Mouse (Mus musculus): ENCODE data around the gene Tfcp2l1. TPM values are rescaled to one million over a fixed set of nuclear protein-coding genes. Genes with fewer than 3 reads are reported as not detected.
"Not testable (repeated sequence)": the region's sequence is repeated elsewhere in the genome, so short reads cannot be mapped to it uniquely, and the experiment has no call there.

Tfcp2l1 gene
- polyA plus RNA-seq, 1 experiment = 3.7 TPM

DNA sequence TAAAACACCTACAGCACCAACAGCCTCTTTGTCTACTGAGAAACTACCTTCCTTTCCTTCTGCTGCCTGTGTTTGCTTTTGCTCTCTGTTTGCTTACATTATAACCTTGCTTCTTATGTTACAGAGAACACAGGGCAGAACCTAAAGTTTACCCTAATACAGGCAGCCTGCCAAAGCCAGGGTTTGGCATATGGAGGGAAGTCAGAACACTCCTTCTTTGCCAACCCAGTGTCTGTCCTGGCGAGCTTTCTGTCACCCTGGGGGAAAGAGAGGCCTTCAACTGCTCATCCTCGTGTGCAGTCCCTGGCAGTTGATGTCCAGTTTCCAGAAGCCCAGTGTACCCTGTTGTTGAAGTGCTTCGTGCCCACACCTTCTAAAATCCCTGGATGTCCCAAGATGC is 29.4 kb upstream of the Tfcp2l1 start:
- no peak overlapping the region for H3K4me3 ChIP-seq (ENCODE audit: control insufficient read depth, low read depth, low read length)
- no peaks in the 10 kb centered on the region for H3K4me1 ChIP-seq (ENCODE audit: control insufficient read depth, insufficient read depth, low read length)
- H3K36me3 ChIP-seq (ENCODE audit: control insufficient read depth, insufficient read depth, low read length) = no peaks in the 10 kb centered on the region; the same call in 1 of the 2 replicates
- no peak for TF ChIP-seq POLR2A (IDR thresholded peaks at IDR 0.05; ENCODE audit: control insufficient read depth, low read depth, low read length)
- TF ChIP-seq CTCF (IDR thresholded peaks at IDR 0.05; ENCODE audit: control insufficient read depth, insufficient read depth, insufficient replicate concordance, low read depth, low read length) = no peak
- H3K27ac ChIP-seq (ENCODE audit: control insufficient read depth, insufficient read depth, low read depth, low read length) = no peak overlapping the region
- no peaks in the 10 kb centered on the region for H3K27me3 ChIP-seq (ENCODE audit: control insufficient read depth, insufficient read depth, low read length)

GRCm38 (mm10) chr1:118613631-118614183 is 14.0 kb upstream of the Tfcp2l1 start:
- Histone ChIP-seq H3K36me3 (ENCODE audit: control insufficient read depth, insufficient read depth, low read length) (no peaks in the 10 kb centered on the region), H3K4me3 (ENCODE audit: control insufficient read depth, low read depth, low read length) (peak overlapping the region; percentile 9), H3K27ac (ENCODE audit: control insufficient read depth, insufficient read depth, low read depth, low read length) (no peak overlapping the region), H3K4me1 (ENCODE audit: control insufficient read depth, insufficient read depth, low read length) (no peaks in the 10 kb centered on the region), H3K27me3 (ENCODE audit: control insufficient read depth, insufficient read depth, low read length) (no peaks in the 10 kb centered on the region)
- TF ChIP-seq CTCF (IDR thresholded peaks at IDR 0.05; ENCODE audit: control insufficient read depth, insufficient read depth, insufficient replicate concordance, low read depth, low read length) (no peak), POLR2A (IDR thresholded peaks at IDR 0.05; ENCODE audit: control insufficient read depth, low read depth, low read length) (no peak)

DNA sequence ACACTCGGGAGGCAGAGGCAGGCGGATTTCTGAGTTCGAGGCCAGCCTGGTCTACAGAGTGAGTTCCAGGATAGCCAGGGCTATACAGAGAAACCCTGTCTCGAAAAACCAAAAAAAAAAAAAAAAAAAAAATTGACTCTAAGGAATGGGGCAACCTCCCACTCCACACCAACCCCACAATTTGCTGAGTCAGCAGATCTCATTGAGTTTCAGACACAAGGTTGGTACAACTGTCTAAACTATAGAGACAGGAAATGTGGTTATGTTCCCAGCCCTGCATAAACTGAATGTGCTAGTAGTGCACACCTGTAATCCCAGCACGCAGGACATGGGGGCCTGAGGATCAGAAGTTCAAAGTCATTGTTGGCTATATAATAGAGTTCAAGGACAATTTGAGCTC is 6.7 kb upstream of the Tfcp2l1 start:
- not testable (repeated sequence) for H3K4me1 ChIP-seq (ENCODE audit: control insufficient read depth, insufficient read depth, low read length); H3K27ac ChIP-seq (ENCODE audit: control insufficient read depth, insufficient read depth, low read depth, low read length); H3K27me3 ChIP-seq (ENCODE audit: control insufficient read depth, insufficient read depth, low read length); H3K36me3 ChIP-seq (ENCODE audit: control insufficient read depth, insufficient read depth, low read length); H3K4me3 ChIP-seq (ENCODE audit: control insufficient read depth, low read depth, low read length)

DNA sequence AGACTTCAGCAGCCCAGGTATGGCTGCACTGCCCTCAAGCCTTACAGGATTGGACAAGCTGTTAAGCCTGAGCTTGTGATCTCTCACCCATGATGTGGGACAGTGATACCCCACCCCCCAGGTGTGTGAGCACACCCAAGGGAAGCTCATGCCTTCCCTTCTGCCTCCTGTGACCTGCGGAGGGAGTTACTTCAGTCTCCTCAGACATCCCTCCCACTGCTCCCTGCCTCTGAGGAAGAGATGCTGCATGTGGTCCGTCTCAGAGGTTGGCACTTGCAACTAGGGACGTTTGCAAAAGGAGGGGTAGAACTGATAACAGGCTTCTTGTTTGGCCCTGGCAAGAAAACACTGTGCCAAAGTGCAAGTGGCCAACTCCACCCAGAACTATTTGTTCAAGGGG is 4.9 kb upstream of the Tfcp2l1 start:
- Histone ChIP-seq H3K27me3 (ENCODE audit: control insufficient read depth, insufficient read depth, low read length) (no peaks in the 10 kb centered on the region), H3K4me1 (ENCODE audit: control insufficient read depth, insufficient read depth, low read length) (peaks cover 1% of the 10 kb centered on the region), H3K4me3 (ENCODE audit: control insufficient read depth, low read depth, low read length) (no peak overlapping the region), H3K36me3 (ENCODE audit: control insufficient read depth, insufficient read depth, low read length) (no peaks in the 10 kb centered on the region), H3K27ac (ENCODE audit: control insufficient read depth, insufficient read depth, low read depth, low read length) (no peak overlapping the region)
- TF ChIP-seq CTCF (IDR thresholded peaks at IDR 0.05; ENCODE audit: control insufficient read depth, insufficient read depth, insufficient replicate concordance, low read depth, low read length) = no peak
- no peak for TF ChIP-seq POLR2A (IDR thresholded peaks at IDR 0.05; ENCODE audit: control insufficient read depth, low read depth, low read length)

- Histone ChIP-seq H3K4me1 (ENCODE audit: control insufficient read depth, insufficient read depth, low read length) (peaks cover 6% of the 10 kb centered on the region), H3K36me3 (ENCODE audit: control insufficient read depth, insufficient read depth, low read length) (no peaks in the 10 kb centered on the region), H3K27ac (ENCODE audit: control insufficient read depth, insufficient read depth, low read depth, low read length) (no peak overlapping the region), H3K4me3 (ENCODE audit: control insufficient read depth, low read depth, low read length) (no peak overlapping the region), H3K27me3 (ENCODE audit: control insufficient read depth, insufficient read depth, low read length) (no peaks in the 10 kb centered on the region)
- no peak for TF ChIP-seq CTCF (IDR thresholded peaks at IDR 0.05; ENCODE audit: control insufficient read depth, insufficient read depth, insufficient replicate concordance, low read depth, low read length)
- TF ChIP-seq POLR2A (IDR thresholded peaks at IDR 0.05; ENCODE audit: control insufficient read depth, low read depth, low read length) = no peak
These were observed 2.3 kb upstream of the Tfcp2l1 start for GRCm38 (mm10) chr1:118625461-118625860.

- TF ChIP-seq CTCF (IDR thresholded peaks at IDR 0.05; ENCODE audit: control insufficient read depth, insufficient read depth, insufficient replicate concordance, low read depth, low read length) (no peak), POLR2A (IDR thresholded peaks at IDR 0.05; ENCODE audit: control insufficient read depth, low read depth, low read length) (no peak)
- peaks cover 6% of the 10 kb centered on the region for H3K4me1 ChIP-seq (ENCODE audit: control insufficient read depth, insufficient read depth, low read length)
- no peaks in the 10 kb centered on the region for H3K36me3 ChIP-seq (ENCODE audit: control insufficient read depth, insufficient read depth, low read length)
- no peak overlapping the region for H3K4me3 ChIP-seq (ENCODE audit: control insufficient read depth, low read depth, low read length)
- H3K27me3 ChIP-seq (ENCODE audit: control insufficient read depth, insufficient read depth, low read length) = no peaks in the 10 kb centered on the region
- H3K27ac ChIP-seq (ENCODE audit: control insufficient read depth, insufficient read depth, low read depth, low read length) = no peak overlapping the region
These were observed 1.8 kb upstream of the Tfcp2l1 start for GRCm38 (mm10) chr1:118625921-118626320.

- Histone ChIP-seq H3K4me1 (ENCODE audit: control insufficient read depth, insufficient read depth, low read length) (peaks cover 6% of the 10 kb centered on the region), H3K4me3 (ENCODE audit: control insufficient read depth, low read depth, low read length) (no peak overlapping the region), H3K36me3 (ENCODE audit: control insufficient read depth, insufficient read depth, low read length) (no peaks in the 10 kb centered on the region), H3K27me3 (ENCODE audit: control insufficient read depth, insufficient read depth, low read length) (no peaks in the 10 kb centered on the region), H3K27ac (ENCODE audit: control insufficient read depth, insufficient read depth, low read depth, low read length) (no peak overlapping the region)
- no peak for TF ChIP-seq POLR2A (IDR thresholded peaks at IDR 0.05; ENCODE audit: control insufficient read depth, low read depth, low read length)
- TF ChIP-seq CTCF (IDR thresholded peaks at IDR 0.05; ENCODE audit: control insufficient read depth, insufficient read depth, insufficient replicate concordance, low read depth, low read length) = no peak
These were observed 1.3 kb upstream of the Tfcp2l1 start for GRCm38 (mm10) chr1:118626452-118626851.

DNA sequence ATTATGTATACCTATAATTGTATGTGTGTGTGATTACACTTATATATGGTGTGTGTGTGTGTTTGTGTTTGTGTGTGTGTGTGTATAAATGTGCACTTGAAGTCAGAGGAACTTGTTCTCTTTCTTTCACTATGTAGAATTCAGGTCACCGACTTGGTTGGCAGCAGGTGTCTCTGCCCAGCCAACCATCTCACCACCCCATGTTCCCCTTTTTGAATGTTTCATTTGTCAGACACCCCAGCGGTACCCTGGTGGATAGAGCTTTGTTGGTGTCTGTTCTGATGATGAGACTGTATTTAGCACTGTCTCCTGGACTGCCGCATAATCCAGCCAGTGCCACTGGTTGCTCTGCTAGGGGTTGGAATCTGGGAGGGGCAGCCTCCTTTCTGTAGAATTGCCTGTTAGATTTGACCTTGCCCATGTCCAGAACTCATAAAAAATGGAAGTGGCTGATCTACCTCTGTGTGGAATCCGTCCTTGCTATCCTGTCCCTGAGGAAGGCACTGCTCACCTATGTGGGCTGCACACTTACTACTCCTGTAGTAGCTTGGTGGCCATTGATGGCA is 5.8 kb downstream of the Tfcp2l1 start:
- Histone ChIP-seq H3K27ac (ENCODE audit: control insufficient read depth, insufficient read depth, low read depth, low read length) (no peak overlapping the region), H3K27me3 (ENCODE audit: control insufficient read depth, insufficient read depth, low read length) (no peaks in the 10 kb centered on the region), H3K4me3 (ENCODE audit: control insufficient read depth, low read depth, low read length) (no peak overlapping the region), H3K36me3 (ENCODE audit: control insufficient read depth, insufficient read depth, low read length) (no peaks in the 10 kb centered on the region), H3K4me1 (ENCODE audit: control insufficient read depth, insufficient read depth, low read length) (no peaks in the 10 kb centered on the region; the same call in 1 of the 2 replicates)
- TF ChIP-seq CTCF (IDR thresholded peaks at IDR 0.05; ENCODE audit: control insufficient read depth, insufficient read depth, insufficient replicate concordance, low read depth, low read length) = no peak
- no peak for TF ChIP-seq POLR2A (IDR thresholded peaks at IDR 0.05; ENCODE audit: control insufficient read depth, low read depth, low read length)
